Mouse (Mus musculus) gastrocnemius, postnatal 14 days (tissue): ENCODE measurements at regions not wholly inside any gene's neighbourhood (a gene's known extent, or its start where the extent isn't known, plus 50 kb on each side); places are given as distances from the start of the nearest gene placed in this dataset.

Source experiments
- DNase-seq: peaks from one replicate; pipeline ENCODE4 v3.0.0; 2021; ENCODE audit warnings: mixed read lengths
- intact Hi-C: fragments of 180-260 bp; cut with DNase I; formaldehyde crosslinking; loops from one replicate; pipeline ENCODE4 v1.15.1; 2025; ENCODE audit warnings: low total_unique reads

- intact Hi-C loops = loop anchor here (5.0 kb wide), 1 partner anchor 634 kb away; no protein-coding TSS in a partner anchor
Observed at GRCm38 (mm10) chr4:66622650-66623394, 204.6 kb upstream of the Tlr4 start.

GRCm38 (mm10) chr4:66618811-66619440 lies 208.5 kb upstream of the Tlr4 start:
- intact Hi-C loops = no loop called here
- DNase-seq = no peak

More at GRCm38 (mm10) chr4:66622650-66623394, 204.6 kb upstream of the Tlr4 start:
- no peak for DNase-seq

GRCm38 (mm10) chr4:66617743-66618736 lies 209.3 kb upstream of the Tlr4 start:
- no peak for DNase-seq
- intact Hi-C loops = no loop called here

- DNase-seq = no peak
- intact Hi-C loops = no loop called here
Observed at GRCm38 (mm10) chr4:66617101-66617500, 210.3 kb upstream of the Tlr4 start.

GRCm38 (mm10) chr4:66604849-66605248 lies 200.4 kb upstream of the Astn2 start:
- no peak for DNase-seq
- intact Hi-C loops = no loop called here

GRCm38 (mm10) chr4:66598737-66599136 lies 194.3 kb upstream of the Astn2 start:
- DNase-seq = no peak
- intact Hi-C loops = no loop called here

- intact Hi-C loops = no loop called here
- no peak for DNase-seq
Observed at GRCm38 (mm10) chr4:66586647-66587046, 182.2 kb upstream of the Astn2 start.

- intact Hi-C loops = no loop called here
- DNase-seq = no peak
Observed at GRCm38 (mm10) chr4:66586166-66586565, 181.8 kb upstream of the Astn2 start.

GRCm38 (mm10) chr4:66556936-66557335 lies 152.5 kb upstream of the Astn2 start:
- no peak for DNase-seq
- intact Hi-C loops = no loop called here

- intact Hi-C loops = no loop called here
- no peak for DNase-seq
Observed at GRCm38 (mm10) chr4:66550306-66551104, 146.1 kb upstream of the Astn2 start.

GRCm38 (mm10) chr4:66542833-66543436 lies 138.5 kb upstream of the Astn2 start:
- no peak for DNase-seq
- intact Hi-C loops = no loop called here

- no peak for DNase-seq
- intact Hi-C loops = no loop called here
Observed at GRCm38 (mm10) chr4:66524456-66524855, 120.0 kb upstream of the Astn2 start.

GRCm38 (mm10) chr4:66523886-66524245 lies 119.5 kb upstream of the Astn2 start:
- DNase-seq = no peak
- intact Hi-C loops = no loop called here

- intact Hi-C loops = no loop called here
- DNase-seq = no peak
Observed at GRCm38 (mm10) chr4:66523238-66523885, 119.0 kb upstream of the Astn2 start.

- intact Hi-C loops = no loop called here
- no peak for DNase-seq
Observed at GRCm38 (mm10) chr4:66522097-66522809, 117.8 kb upstream of the Astn2 start.

- intact Hi-C loops = no loop called here
- DNase-seq = no peak
Observed at GRCm38 (mm10) chr4:66520796-66521195, 116.4 kb upstream of the Astn2 start.

- intact Hi-C loops = no loop called here
- DNase-seq = no peak
Observed at GRCm38 (mm10) chr4:66515815-66516214, 111.4 kb upstream of the Astn2 start.

- intact Hi-C loops = no loop called here
- no peak for DNase-seq
Observed at GRCm38 (mm10) chr4:66483496-66483895, 79.1 kb upstream of the Astn2 start.
